In genomic region chr14:89181386-89181979, GRCm38 (mm10) we compare ENCODE assay signal across 13 mouse cellular contexts.
DNase-seq lines count a peak whose midpoint lies in the region; TF ChIP-seq lines count a peak whose summit lies in the region.
"Had no signal": no experiment of that assay in that cellular context is flagged by ENCODE, and none has a peak within 500 bp of the region (broad histone marks: within the 10 kb centered on the region; RNA-seq: fewer than 3 reads in every experiment).

No protein-coding gene starts in this region.

- H3K4me3 ChIP-seq in CH12.LX (replicated peaks in 1 of 3; ENCODE audit: low read depth in 2 of 3, low read length in 2 of 3, poor library complexity in 1 of 3): no peak overlapping the region
- H3K4me3 ChIP-seq: embryonic facial prominence, embryonic 15.5 days; heart, embryonic 10.5 days had no signal

- TF ChIP-seq EP300 in CH12.LX (IDR thresholded peaks at IDR 0.05; ENCODE audit: low read length): no peak

- TF ChIP-seq RAD21 in CH12.LX (IDR thresholded peaks at IDR 0.05; ENCODE audit: low read depth, low read length): peak; percentile 51

- TF ChIP-seq POLR2A in CH12.LX (IDR thresholded peaks at IDR 0.05; ENCODE audit: low read depth, low read length): no peak

- no peaks in the 10 kb centered on the region for H3K4me1 ChIP-seq in CH12.LX (ENCODE audit: control insufficient read depth in 1 of 2, insufficient read depth in 2 of 2)
- H3K4me1 ChIP-seq: embryonic facial prominence, embryonic 15.5 days; heart, embryonic 10.5 days had no signal

- H3K27me3 ChIP-seq in CH12.LX (replicated peaks): no peaks in the 10 kb centered on the region
- H3K27me3 ChIP-seq: embryonic facial prominence, embryonic 15.5 days had no signal

- H3K36me3 ChIP-seq in CH12.LX (replicated peaks in 1 of 2; ENCODE audit: control insufficient read depth in 1 of 2, insufficient read depth in 1 of 2, low read length in 1 of 2): no peaks in the 10 kb centered on the region
- H3K36me3 ChIP-seq: embryonic facial prominence, embryonic 15.5 days; heart, embryonic 10.5 days had no signal

- peak in 1 of 2 experiments; percentile 40; a peak in 1 of 4 replicates for TF ChIP-seq CTCF in CH12.LX (conservative IDR thresholded peaks at IDR 0.05 in 1 of 2, IDR thresholded peaks at IDR 0.05 in 1 of 2; ENCODE audit: low read depth in 2 of 2, low read length in 2 of 2)

- in situ Hi-C loops in CH12.LX (cut with MboI; ENCODE audit: low pct_ligation_motif_present, low pct_unique_long_range_greater_than_20kb, low sequenced_read_pairs): no loop called here

- H3K9ac ChIP-seq in CH12.LX (ENCODE audit: insufficient read depth, low read depth): no peak overlapping the region
- H3K9ac ChIP-seq: embryonic facial prominence, embryonic 15.5 days had no signal

- H3K79me2 ChIP-seq in CH12.LX (replicated peaks; ENCODE audit: control insufficient read depth, extremely low read depth, insufficient read depth, poor library complexity, severe bottlenecking): no peaks in the 10 kb centered on the region

- dilution Hi-C loops in CH12.LX (cut with MboI; ENCODE audit: extremely low pct_ligation_motif_present, extremely low pct_unique_long_range_greater_than_20kb, low sequenced_read_pairs): no loop called here

- H3K9me3 ChIP-seq in CH12.LX (replicated peaks; ENCODE audit: low read length): peaks cover 19% of the 10 kb centered on the region
- H3K9me3 ChIP-seq: embryonic facial prominence, embryonic 15.5 days; heart, embryonic 10.5 days had no signal

- peak; percentile 16 for DNase-seq in layer of hippocampus, adult 11-12 months (ENCODE audit: low spot score)
- no peak for DNase-seq in layer of hippocampus, postnatal 25 days (ENCODE audit: extremely low spot score in 1 of 2, low spot score in 1 of 2)
- DNase-seq in 416B (ENCODE audit: low read depth): peak; percentile 58
- no peak for DNase-seq in CH12.LX (ENCODE audit: extremely low read depth)
- peak; percentile 2 for DNase-seq in embryo, embryonic 11.5 days (ENCODE audit: low read depth, low spot score)
- DNase-seq in right cerebral cortex, adult 2 months (ENCODE audit: low spot score in 2 of 2): no peak
- DNase-seq in urinary bladder, postnatal 10 days (ENCODE audit: low spot score): no peak
- DNase-seq: adrenal gland, postnatal 14 days; kidney, postnatal 14 days; lung, postnatal 10 days; thymus, postnatal 36 days had no signal

- H3K27ac ChIP-seq in CH12.LX (ENCODE audit: insufficient read depth, low read depth): no peak overlapping the region
- H3K27ac ChIP-seq: embryonic facial prominence, embryonic 15.5 days; heart, embryonic 10.5 days had no signal

- H3K4me2 ChIP-seq in CH12.LX (ENCODE audit: insufficient read depth, low read depth, poor library complexity, severe bottlenecking): no peak overlapping the region
- H3K4me2 ChIP-seq: embryonic facial prominence, embryonic 15.5 days had no signal

TF ChIP-seq in CH12.LX, 34 proteins besides CTCF, POLR2A, EP300 and RAD21:
- TF ChIP-seq ZMIZ1 (IDR thresholded peaks at IDR 0.05; ENCODE audit: low read depth, low read length) (no peak), SMC3 (IDR thresholded peaks at IDR 0.05; ENCODE audit: low read depth, low read length) (peak; percentile 5; the same call in 1 of the 2 replicates), ZNF384 (IDR thresholded peaks at IDR 0.05; ENCODE audit: low read depth, low read length) (peak; percentile 93)

Comparison
In these comparisons a context has a peak if more than half of its experiments do, and no peak if none do; other contexts are left out.
1. DNase-seq: peak in layer of hippocampus, adult 11-12 months (single experiment), 416B (single experiment) and embryo, embryonic 11.5 days (single experiment); none in layer of hippocampus, postnatal 25 days (0 of 2), CH12.LX (single experiment), right cerebral cortex, adult 2 months (0 of 2) and urinary bladder, postnatal 10 days (single experiment).